Mouse (Mus musculus): Measurements from ENCODE around the gene 1700021F07Rik. TPM values are rescaled to one million over a fixed set of nuclear protein-coding genes. Genes with fewer than 3 reads are reported as not detected.

Gene 1700021F07Rik
- not detected for total RNA-seq (2021)
- long read RNA-seq, experiment 1 = 0 reads
- long read RNA-seq, experiment 2 = 0 reads

DNA sequence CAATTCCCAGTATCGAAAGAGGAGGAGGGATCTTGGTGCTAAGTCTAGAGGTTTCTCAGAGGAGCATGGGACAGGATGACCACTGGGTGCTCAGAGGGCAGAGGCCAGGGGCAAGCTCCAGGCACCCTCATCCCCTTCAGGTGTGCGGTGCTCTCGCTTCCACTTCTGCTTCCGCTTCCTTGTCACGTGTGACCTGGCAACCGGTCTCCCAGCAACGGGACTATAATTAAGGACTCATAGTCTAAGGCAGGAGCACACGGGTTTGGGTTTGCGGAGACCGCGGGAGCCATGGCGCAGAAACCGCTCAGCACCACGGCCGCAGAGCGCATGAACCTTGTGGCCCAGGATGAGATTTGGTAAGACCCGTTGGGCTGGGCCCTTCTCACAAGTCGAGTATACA lies at the start of gene 1700021F07Rik:
TSS of gene 1700021F07Rik (plus strand) at position 211 of the 400 bp plus-strand sequence.
- no peak for DNase-seq

DNA sequence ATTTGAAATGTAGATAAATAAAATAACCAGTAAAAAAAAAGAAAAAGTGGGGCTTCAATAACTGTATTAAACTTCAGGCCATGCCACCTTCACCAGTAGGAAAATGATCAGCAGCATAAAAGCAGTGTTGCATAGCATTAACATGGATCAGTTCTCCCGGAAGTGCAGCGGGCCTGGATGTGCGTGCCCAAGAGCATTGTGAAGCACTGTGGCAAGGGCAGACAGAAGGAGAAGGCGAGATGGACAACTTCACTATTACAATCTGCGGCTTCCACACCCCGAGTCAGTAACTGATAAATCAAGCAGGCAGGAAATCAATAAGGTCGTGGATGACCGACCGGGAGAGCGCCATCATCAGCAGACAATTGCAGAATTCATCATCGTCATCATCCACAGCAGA lies 49.2 kb upstream of the 1700021F07Rik start:
- DNase-seq = no peak

DNA sequence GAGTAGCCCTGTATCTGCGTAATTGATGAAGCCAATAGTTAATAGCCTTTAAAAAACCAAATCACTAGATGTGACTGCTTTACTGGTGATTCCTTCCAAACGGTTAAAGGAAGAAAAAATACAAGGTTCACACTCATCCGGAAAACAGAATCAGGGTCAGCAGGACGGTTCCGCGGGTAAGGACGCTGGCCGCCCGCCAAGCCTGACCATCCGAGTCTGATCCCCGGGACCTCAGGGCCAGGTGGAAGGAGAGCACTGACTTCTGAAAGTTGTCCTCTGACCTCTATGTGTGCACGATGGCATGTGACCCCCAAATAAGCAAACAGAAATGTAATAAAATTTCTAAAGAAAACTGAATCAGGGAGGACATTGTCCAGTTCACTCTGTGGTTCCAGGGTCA lies 43.3 kb upstream of the 1700021F07Rik start:
- peak in 1 of 2 experiments; percentile 7 for DNase-seq

DNA sequence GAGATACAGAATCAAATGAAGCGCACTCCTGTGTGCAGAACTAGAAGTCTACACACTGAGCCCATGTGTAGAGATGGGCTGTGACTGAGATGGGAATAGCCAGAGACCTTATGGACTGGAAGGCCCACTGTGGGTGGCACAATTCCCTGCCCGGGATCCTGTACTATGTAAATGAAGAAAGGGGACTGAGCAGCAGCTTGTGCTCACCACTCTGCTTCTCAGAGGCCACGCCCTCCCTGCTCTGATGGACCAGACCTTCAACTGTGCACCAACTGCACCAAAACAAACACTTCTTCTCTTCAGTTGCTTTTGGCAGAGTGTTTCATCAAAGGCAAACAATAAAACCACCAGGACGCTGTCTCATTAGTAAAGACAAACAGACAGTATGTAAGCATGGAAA lies 37.9 kb upstream of the 1700021F07Rik start:
- no peak for DNase-seq

DNA sequence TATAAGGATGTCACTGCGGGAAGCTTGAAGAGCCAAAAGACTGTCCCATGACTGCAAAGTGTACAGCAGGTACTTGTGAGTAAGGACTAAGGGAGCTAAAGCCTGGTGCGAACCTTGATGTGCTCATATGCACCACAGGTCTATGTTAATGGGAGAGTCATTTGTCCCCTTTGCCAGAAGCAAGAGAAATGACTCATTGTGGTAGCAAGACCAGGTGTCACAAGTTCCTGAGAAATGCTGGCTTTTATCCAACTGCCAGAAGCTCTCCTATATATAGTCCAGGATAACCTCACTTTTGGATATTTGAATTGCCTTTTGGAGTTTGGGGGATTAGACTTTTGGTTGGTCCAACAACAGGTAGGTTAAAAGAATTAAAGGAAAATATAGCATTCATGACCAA lies 22.8 kb upstream of the 1700021F07Rik start:
- no peak for DNase-seq

DNA sequence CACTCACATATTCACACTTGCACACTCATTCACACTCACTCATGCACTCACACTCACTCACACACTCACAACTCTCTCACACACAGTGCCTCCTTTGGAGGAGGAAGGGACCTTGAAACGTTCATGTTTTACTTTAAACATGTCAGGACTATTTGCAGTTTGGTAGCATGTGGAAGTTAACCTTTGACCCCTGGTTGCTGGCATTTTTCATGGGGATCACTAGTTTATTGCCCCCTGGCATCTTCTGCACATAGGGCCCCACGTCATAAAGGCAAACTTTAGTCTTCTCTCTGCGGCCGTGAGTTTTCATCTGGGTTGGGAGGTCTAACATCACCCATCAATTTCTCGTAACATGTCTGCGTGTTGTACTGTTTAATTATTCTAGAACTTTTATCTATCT lies 8.4 kb upstream of the 1700021F07Rik start:
- no peak for DNase-seq

DNA sequence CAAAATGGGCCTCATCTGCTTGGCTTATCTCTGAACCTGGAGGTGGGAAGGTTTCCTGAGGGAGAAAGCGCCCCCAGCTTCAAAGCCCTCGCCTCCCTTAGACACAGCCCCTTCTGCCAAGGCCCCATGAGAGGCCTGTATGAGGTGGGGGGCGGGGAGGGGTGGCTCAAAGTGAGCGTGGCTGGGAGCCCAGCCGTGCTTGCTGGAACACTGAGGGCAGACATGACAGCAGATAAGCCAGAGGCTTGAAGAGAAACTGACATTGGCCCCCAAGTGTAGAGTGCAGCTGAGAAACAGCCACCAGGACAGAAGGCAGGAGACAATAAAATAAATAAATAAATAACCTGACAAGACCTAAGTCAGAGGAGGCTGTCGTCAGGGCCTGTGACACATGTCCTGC lies 7.2 kb upstream of the 1700021F07Rik start:
- no peak for DNase-seq

DNA sequence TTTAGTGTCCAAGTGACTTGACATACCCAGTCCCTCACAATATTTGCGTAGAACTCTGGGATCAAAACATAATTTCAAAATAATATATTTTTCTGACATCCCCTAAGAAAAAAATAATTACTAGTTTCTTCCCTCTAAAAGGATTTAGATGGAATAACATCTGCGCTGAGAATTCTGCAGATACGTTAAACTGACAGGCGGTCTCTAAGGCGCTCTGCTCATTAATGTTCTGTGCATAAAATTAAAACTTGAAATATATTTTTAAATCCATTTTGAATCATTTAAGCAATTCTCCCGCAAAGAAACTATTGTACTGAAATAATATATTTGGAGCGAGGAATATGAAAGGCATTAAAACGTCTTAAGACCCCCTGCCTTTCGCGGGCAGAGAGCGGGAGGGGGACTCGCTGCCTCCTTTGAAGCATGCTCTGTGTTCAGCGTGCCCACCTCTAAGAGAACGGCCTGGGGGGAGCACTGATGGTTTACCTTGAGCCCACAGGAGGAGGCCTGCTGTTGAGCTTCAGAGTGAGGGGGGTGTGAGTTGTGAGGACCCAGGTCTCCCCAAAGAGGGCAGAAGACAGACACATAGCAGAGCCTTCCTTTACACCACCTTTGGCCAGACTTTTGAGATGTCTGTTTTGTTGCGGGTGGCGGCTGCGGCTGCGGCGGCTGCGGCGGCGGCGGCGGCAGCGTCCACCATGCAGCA lies 6.1 kb upstream of the 1700021F07Rik start:
- no peak for DNase-seq

DNA sequence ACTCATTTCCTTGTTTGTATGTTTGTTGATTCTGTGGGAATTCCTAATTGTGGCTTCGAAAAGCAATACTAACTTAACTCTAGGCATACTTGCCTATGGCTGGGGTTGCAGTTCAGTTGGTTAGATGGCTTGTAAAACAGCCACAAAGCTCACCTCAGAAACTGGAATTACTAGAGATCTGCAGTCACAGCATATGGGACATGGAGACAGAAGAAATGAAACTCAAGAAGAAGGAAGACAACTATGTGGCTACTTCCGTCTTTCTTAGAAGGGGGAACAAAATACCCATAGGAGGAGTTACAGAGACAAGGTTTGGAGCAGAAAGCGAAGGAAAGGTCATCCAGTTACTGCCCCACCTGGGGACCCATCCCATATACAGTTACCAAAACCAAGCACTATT lies 6.1 kb downstream of the 1700021F07Rik start:
- no peak for DNase-seq

DNA sequence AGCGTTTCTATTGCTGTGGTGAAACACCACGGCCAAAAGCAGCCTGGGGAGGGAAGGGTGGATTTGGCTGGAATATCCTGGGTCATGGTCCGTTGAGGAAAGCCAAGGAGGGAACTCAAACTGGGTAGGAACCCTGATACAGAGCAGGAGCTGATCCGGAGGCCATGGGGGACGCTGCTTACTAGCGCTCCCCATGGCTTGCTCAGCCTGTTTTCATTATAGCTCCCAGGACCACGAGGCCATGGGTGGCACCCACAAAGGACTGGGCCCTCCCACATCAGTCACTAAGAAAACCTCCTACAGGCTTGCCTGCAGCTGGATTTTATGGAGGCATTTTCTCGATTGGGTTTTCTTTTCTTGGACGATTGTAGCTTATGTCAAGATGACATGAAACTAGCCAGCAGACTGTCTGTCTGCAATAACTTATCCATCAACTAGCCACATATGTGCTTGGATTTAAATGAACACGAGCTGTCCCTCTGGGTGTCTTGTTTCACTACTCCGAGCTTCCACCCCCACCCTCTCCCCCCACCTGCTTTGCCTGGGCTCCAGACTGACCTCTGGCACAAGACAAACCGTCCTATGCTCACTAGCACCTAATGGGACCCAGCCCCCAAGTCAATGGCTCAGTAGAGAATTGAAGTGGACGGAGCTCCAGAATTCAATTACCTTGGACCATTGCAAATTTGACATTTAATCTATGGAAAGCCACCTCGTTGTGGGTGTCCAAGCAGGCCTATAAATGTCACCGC lies 10.5 kb downstream of the 1700021F07Rik start:
- no peak for DNase-seq

DNA sequence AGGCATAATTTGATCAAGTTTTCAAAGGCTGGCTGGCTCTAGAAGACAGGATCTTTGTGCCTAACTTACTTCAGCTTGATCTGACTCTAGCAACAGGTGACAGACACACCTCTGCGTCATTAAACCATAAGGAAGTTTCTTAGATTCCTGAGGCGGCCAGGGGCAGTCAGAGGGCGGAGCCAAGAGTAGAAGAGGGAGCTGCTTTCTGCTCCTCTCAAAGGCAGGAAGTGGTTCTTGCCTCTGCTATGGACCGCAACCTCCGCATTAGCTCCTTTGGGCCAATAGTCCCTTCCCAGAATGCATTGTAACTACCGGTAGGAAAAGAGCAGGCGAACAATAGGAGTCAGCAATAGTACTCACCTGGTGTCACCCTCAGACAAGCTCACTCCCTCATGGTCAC lies 12.2 kb downstream of the 1700021F07Rik start:
- no peak for DNase-seq

DNA sequence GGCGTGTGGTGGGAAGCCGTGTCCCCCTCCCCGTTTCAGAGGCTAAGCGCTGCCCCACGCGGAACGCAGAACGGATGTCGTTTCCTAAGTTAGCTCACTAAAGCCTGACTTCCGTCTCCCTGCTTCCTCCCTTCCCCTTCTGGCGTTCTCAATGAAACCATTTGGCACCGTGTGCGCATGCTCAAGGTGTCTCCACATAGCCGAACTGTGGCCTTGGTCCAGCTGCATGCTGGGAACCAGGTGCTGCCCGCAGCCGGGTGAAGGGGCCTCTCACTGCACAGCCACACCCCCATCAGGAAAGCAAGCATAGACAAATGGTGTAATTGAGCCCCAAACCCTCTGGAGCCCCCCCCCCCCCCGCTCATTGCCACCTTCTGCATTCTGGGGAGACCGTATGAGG lies 13.0 kb downstream of the 1700021F07Rik start:
- no peak for DNase-seq

DNA sequence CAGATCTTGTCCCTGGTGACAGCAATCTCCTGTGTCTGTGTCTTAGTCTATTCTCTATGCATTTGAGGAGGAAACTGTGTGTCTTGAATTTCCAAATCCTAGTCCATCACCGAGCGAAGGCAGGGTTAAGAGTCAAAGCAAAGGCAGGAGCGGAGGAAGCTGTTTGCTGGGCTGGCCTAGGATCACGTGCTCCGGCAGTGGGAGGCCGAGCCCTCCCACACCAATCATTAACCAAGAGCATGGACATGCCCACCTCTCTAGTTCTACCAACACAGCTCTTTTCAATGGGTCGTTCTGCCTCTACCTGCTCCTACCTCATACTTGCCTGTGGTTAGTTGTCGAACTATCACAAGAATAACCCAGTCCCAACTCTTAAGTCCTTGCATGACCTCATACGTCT lies 13.5 kb downstream of the 1700021F07Rik start:
- DNase-seq = no peak

DNA sequence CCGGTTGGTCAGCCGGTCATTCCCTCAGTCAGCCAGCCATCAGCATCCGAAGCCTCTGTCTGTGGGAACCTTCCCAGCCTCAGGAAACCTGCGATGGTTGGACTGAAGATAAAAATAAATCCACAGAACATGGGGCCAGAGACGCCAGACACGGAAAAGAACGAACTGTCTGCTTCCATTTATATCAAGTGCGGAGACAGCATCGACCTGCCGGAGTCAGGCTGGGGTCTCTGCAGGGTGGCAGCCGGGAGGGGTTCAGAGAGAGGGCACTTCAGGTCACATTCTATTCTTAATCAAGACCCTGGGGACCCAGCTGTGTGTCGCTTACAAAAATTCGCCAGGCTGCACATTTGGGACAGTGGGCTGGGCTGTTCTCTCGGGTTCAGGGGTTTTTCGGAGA lies 17.4 kb downstream of the 1700021F07Rik start:
- no peak for DNase-seq

DNA sequence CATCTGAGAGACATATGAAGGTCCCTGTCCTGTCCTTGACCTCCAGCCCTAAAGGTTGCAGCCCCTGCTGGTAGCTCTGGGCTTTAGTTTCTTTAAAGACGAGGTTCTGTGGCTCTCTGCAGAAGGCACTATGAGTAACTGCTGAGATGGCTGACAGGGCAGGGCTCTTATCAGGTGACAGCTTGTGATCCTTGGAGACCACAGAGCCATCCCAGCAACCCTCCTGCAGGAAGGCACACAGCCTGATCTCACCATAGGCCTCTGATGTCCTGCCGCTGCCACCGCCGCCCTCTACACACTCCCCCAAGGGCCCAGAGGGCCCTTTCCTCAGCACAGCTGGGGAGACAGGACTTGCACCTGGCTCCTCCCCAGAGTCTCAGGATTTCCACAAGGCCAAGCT lies 19.4 kb downstream of the 1700021F07Rik start:
- no peak for DNase-seq

DNA sequence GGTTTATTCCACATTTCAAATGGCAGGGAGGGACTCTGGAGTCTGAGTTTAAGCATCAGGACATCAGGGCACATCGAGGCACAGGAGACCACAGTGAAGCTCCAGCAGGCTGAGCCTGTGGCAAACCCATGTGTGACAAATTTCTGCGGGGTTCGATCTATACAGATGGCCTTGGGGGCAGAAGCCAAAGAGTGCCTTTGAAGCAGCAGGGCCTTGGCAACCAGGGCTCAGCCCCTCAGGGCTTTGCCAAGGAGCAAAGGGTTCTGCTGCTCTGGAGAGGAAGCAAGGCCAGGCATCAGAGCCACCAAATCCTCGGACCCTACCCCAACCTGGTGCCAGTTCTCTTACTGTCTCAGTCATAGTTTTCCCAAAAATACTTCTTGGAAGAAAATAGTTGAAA lies 20.3 kb downstream of the 1700021F07Rik start:
- DNase-seq = peak; percentile 49 to 53

DNA sequence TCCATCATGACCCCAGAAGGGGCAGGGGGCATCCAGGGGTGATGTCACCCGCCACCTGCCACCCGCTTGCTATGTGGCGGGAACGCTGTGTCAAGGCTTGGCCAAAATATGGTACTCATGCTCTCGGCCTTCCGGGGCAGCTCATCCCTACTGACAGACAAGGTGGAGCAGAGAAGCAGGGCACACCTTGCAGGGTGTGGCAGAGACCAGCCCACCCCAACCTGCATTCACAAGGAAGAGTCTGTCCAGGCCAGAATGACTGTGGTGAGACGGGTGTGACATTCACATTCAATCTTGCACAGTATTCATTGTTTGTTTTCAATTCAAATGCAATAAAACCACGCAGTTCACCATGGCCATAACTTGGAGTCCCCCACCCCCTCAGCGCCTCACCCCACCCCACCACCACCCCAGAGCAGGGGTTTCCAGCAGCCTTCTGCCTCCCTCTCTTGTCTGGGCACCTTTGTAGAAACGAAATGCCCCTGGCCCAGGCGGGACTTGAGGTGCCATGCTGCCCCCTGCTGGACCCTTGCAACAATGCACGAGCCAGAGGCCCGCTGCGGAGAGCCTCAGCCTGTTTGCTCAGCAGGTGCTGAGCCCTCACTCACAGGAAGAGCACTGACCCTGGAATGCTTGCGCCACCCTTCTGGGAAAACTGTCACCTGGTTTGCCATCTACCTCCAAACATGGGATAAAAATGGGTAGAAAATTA lies 23.8 kb downstream of the 1700021F07Rik start:
- peak; percentile 80 to 87 for DNase-seq

DNA sequence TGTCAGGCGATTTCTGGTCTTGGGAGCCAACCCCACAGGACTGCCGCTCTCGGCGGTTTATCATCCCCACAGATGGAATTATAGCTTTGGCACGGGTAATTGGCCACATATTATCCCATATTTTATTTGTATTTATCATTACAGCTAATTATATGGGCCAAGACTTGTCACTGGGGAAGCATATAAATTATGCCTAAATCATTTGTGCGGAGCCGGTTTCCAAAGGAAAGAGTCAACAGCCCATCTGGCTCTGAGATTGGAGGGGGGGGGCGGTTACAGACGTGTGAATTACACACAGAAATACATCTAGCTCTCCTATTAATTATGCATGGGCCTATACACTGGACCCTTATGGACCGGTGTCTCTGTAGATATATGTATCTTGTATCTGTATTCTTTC lies 26.9 kb downstream of the 1700021F07Rik start:
- DNase-seq = no peak

DNA sequence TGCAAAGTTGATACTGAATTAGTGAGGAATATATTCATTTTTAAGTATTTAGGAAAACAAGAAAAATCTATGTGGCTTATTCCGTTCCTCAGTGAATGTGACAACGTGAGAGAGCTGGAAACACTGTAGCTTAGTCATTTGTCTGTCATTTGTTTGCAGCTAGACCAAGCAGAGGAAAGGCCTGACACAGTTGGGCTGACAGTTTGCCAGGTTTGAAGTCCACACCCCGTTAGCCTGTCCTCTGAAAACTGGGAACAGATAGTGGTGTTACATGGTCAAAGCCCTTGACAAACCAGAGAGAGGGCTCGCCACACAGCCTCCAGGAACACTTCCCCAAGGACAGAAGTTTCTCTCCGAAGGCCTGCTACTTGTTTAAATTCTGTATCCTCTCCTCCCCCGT lies 28.3 kb downstream of the 1700021F07Rik start:
- DNase-seq = peak in 1 of 2 experiments; percentile 37

DNA sequence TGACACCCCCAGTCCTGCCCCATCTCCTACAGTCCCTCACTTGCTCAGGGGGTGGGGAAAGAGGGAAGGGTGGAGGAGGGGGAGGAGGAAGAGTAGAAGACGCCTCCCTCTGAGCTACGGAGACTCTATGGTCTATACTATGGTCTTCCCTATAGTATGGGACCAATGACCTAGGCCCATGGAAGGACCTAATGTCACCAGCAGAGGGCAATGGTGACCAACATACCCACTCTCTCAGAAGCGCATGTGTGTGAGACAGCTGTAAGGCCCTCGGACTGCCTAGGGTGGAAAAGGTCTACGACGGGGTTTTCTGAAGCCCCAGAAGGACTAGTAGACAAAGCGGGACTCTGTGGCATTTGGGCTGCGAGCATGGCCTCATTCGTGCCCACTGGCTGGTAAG lies 31.5 kb downstream of the 1700021F07Rik start:
- no peak for DNase-seq

DNA sequence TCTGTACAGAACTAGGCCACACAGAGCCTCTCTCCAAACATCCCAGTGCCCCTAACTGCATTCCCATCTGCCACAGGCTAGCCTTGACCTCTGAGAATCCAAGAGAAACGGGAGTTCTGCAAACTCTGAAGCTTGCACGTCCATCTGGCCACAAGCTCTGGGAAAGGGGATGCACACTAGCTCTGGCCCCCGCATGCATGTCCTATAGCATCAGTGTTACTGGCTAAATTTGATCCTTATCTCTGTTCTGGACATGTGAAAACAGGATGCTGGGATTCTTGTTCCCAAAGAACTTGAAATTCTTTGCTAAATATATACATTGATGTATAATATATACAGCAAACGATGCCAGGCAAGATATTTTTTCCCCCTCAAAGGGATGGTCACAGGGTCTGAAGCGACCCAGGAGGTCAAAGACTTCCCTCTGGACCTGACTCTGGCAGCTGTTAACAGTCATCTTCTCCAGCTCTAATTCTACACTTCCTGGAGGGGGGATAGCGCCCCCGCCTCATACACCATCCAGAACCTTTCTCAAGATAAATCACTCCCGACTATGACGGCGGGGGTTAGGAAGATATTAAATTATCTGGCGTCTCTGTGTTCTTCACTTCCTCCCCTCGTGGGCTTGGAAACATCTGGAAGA lies 36.5 kb downstream of the 1700021F07Rik start:
- DNase-seq = no peak

DNA sequence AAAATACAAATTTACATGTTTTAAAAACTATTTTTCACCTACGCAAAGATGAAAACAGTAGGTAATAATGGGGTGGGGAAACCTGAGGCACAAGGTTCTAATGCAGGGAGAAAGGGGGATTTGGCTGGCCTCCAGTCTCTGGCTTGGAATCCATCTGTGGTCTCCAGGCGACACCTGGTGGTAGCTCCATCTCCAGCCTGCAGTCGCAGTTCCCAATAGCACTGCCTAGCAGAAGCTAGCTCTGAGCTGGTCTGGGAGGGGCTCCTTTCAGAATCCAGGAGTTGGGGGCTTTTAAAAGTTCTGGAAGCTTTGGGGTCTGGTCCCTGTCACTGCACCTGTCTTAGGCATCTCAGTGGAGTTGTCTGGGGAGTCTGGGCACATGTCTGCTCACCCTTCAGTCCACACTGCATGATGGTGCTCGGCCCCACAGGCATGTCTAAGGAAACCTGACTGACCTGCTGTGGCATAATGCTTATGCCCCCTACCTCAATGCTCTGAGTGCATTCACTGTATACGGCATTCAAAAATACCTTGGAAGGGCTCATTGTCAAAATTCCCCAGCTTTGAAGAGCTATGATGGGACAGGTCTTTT lies 39.6 kb downstream of the 1700021F07Rik start:
- peak; percentile 68 to 74 for DNase-seq
